Mouse (Mus musculus): ENCODE measurements around the gene Spag8.

GRCm38 (mm10) chr4:43631956-43632920 lies 21.2 kb downstream of the Spag8 start:
- TF ChIP-seq CTCF (IDR thresholded peaks at IDR 0.05; ENCODE audit: control insufficient read depth, insufficient read depth, insufficient replicate concordance, low read depth, low read length) (no peak), POLR2A (IDR thresholded peaks at IDR 0.05; ENCODE audit: control insufficient read depth, low read depth, low read length) (no peak)

Data from testis, adult 2 months (tissue).